Mouse (Mus musculus) cerebellum, adult 9-11 months (tissue): ENCODE measurements around the gene Sowaha.
A peak's percentile ranks its signal among the peaks of the same experiment; 100 is the strongest.

ENCODE experiments used
- DNase-seq: peaks from one replicate; pipeline ENCODE4 v3.0.0; 2022

The Sowaha gene

DNA sequence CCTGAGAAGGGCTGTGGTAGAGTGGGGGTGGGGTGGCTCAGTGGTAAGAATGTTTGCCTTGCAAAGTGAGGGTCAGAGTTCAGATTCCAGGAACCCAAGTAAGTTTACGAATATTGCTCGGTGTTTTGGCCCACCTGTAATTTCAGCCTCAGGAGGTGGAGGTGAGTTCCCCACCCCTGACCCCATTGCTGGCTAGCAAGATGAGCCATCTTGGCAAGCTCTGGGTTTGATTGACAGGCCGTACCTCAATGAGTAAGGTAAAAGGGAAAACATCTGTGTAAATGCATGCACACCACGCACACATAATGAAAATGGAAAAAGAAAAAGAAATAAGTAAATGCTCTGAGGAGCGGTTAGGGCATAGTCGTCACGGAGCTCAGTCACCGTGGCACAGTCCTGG is 24.3 kb upstream of the Sowaha start:
- DNase-seq: peak; percentile 72

- DNase-seq: no peak
Observed at GRCm38 (mm10) chr11:53503738-53504137, 23.7 kb upstream of the Sowaha start.

- no peak for DNase-seq
Observed at GRCm38 (mm10) chr11:53502039-53502765, 22.1 kb upstream of the Sowaha start.

DNA sequence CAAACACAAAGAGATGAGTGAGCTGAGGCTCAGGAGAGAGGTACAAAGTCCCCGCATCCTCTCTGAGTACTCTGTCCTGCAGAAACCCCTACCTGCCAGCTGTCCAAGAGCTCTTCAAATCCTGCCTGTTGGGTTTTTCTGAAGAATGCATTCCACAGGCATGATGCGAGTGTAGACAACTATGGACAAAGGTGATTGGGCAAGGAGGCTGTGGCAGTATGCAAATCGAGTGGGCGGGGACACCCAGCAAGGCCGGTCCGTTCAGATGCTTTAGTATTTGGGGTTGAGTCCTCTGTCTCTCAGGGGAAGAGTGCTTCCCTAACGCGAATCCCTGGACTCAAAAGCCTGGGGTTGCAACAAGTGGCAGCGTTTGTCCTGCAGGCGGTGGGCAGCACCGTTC is 20.5 kb upstream of the Sowaha start:
- no peak for DNase-seq

DNA sequence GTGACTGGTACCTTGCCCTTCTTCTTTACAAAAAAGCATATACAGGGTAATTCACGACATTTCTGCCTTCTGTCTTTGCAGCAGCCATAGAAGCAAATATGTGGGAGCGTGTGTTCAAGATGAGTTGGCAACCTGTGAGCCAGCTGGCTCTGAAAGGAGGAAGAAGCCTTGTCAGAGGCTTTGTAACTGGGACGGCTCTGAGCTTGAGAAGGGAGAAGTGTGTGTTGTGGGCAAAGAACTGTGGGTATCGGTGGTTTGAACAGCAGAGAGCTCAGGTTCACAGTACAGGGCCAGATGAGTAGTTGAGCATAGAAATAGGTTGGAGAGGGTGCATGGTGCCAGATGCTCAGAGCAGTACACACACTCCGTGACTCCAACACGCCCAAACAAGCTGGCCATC is 16.9 kb upstream of the Sowaha start:
- DNase-seq: peak; percentile 66

GRCm38 (mm10) chr11:53495417-53495816 is 15.3 kb upstream of the Sowaha start:
- no peak for DNase-seq

DNA sequence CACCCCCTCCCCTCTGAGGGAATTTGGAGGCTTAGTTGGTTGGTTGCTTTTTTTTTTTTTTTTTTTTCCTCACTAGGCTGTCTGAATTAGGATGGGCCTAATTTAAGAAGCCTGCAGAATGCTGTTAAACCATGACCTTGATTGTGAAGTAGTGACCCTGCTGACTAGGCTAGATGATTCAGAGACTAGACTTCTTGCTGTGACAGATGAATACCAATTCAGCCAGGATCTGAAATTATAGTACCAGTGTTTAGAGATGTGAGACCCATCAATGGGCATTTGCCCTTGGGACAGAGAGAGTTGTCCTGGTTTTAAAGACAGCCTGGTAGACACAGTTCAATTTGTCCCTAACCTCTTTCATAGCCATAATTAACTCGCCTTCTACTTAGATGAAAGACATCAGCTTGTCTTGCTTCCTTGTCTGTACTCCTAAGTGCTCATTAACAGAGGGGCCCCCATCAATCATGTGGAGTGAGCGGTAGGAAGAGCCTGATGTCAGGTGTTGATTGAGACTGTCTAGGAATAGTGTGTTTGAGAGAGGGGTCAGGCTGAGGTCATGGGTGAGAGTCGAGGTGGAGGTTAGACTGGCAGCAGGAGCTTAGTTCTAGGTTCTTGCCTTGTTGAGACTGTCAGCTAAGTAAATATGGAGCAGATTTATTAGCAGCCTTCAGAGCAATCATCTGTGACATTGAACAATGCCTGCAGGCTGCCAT is 13.3 kb upstream of the Sowaha start:
- DNase-seq: no peak

DNA sequence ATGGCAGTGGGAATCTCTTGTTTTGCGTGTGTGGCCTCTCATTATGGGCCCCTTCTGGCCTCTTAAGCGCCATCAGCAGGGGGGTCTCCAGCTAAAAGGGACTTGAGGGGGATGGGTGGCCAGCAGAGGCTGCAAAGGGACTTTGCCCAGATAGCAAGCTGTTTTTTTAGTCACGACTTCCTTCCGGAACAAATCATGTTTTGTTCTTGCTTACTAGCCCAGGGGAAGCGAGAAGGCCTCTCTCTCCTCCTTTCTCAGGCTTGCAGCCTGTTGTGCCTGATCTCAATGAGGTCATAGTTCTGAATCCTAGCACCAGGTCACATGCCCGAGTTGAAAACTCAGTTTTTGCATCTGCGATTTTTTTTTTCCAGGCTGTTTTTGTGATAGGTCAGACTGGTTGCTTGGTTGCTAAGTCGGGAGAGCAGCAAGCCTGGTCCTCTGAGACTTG is 11.9 kb upstream of the Sowaha start:
- no peak for DNase-seq

GRCm38 (mm10) chr11:53489421-53489820 is 9.3 kb upstream of the Sowaha start:
- no peak for DNase-seq

GRCm38 (mm10) chr11:53489007-53489406 is 8.9 kb upstream of the Sowaha start:
- no peak for DNase-seq

DNA sequence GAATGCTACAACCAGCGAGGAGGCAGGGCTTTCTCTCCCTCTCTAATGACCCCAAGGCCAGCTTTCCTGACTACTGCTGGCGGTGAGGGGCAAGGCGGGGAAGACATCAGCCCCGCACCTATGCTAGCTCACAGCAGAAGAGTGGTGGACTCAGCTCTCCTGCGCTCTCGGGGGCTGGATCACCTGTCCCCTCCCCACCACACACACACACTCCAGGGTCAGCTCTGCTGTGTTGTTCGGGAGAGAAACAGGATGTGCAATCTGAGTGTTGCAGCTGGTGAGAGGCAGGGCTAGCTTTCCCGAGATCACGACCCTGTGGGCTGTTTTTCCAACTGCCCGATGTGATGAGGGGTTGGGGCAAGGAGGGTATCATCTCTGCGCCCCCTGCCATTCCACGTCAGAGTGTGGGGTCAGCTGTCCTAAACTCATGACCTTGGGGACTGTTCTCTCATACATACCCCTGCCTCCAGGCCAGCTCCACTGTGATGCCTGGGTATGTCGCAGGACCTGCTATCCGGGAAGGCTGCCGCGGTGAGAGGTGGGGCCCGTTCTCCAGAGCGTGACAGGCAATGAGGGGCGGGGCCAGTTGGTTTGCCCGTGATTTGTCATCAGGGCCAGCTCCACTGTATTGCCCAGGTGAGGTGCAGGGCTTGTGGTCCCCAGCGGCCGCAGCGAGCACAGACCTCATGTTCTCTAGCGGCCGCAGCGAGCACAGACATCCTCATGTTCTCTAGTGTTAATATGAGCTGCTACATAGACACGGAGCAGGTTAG is 6.9 kb upstream of the Sowaha start:
- peak; percentile 92 for DNase-seq

DNA sequence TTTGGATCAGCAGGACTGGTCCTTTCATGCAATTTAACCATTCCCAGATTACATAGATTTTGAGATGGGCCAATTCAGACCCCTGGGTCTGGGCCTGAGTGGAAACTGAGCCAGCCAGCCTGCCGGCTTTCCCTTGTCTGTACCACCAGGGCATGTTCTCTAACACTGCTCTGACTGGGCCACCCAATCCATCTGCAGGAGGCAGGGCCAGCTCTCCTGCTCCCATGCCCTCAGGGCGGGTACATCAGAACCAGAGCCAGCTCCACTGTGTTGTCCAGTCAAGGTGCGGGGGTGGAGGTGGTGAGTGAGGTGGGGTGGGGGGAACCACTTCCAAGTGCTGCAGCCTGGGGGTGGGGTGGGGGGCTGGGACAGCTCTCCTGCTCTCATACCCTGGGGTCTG is 6.3 kb upstream of the Sowaha start:
- DNase-seq: no peak

GRCm38 (mm10) chr11:53485719-53486118 is 5.6 kb upstream of the Sowaha start:
- DNase-seq: no peak

GRCm38 (mm10) chr11:53483159-53483891 is 3.3 kb upstream of the Sowaha start:
- DNase-seq: peak; percentile 81

DNA sequence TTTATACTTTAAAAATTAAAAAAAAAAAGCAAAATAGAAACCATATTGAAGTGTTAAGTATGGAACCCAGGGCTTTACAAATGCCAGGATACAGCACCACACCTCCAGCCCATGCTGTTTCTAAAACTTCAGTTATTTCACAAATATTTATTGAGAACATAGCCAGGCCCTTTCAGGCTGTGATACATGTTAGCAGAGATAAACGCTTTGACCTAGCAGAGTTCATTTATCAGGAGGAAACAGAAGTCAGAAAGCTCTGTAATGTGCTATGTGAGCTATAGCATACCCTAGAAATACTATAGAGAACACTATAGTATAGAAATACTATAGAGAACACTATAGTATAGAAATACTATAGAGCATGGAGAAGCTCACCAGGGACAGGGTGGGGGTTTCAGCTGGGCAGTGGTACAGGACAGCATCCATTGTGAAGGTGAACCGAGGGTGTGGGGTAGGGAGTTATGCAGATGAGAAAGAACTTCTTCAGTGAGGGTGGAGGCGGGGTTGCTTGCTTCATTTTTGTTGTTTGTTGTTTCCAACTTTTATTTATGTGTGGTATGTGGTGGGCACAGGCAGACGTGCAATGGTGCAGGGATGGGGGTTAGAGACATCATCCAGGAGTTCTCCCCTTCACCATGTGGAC is 1.1 kb upstream of the Sowaha start:
- no peak for DNase-seq

- DNase-seq: peak; percentile 69
Observed at GRCm38 (mm10) chr11:53479171-53479782, 797 bp downstream of the Sowaha start.

DNA sequence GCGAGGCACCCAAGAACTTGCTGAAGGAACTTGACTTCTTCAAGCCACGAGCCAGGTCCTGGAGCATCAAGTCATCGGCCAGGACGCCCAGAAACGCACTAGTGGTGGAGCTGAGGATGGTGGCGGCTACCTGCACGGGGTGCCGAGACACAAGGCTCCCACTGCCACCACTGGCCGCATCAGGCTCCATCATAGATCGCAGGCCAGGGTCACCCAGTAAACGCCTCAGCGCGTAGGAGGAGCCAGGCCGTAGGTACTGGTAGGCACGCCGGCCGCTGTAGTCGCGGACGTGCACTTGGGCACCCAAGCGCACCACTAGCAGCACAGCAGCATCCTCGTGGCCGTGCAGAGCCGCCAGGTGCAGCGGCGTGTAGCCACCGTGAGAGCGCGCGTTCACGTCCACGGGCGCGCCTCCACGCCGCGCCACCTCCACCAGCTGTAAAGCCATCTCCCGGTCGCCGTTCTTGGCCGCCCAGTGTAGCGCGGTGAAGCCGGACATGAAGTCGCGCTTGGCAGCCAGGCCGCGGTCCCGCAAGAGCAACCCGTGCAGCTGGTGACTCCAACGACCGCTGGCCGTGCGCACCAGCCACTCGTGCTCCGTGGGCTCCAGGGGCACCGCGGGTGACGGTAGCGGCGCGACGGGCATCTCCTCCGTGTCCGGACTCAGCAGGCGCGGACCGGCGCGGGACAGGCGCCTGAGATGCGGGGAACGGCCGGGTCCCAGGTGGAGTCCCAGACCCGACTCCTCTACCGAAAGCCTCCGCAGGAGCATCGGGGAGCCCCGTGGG is 1.5 kb downstream of the Sowaha start:
- peak; percentile 71 for DNase-seq

GRCm38 (mm10) chr11:53477833-53478232 is 2.2 kb downstream of the Sowaha start:
- DNase-seq: no peak

- no peak for DNase-seq
Observed at GRCm38 (mm10) chr11:53475620-53476019, 4.5 kb downstream of the Sowaha start.

DNA sequence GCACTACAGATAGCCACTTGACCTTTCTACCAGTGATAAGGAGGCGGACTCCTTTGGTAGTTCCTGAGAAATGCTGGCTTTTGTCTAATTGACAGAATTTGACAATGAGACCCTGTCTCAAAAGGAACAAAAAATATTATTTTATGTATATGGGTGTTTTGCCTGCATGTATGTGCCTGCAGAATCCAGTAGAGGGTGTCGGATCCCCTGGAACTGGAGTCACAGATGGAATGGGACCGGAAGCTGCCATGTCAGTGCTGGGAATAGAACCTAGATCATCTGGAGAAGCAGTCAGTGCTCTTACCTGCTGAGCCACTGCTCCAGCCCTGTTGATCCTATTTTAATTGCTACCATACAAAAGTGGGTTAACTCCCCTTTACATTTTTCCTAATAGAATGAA is 7.4 kb downstream of the Sowaha start:
- DNase-seq: no peak
